Mouse (Mus musculus) lung, postnatal 0 days (tissue): Measurements from ENCODE around the gene Pdzrn3. TPM values are rescaled to one million over a fixed set of nuclear protein-coding genes. Genes with fewer than 3 reads are reported as not detected.
A peak's percentile ranks its signal among the peaks of the same experiment; 100 is the strongest.

Experiments
- ATAC-seq: fragments of 200-750 bp; cut with Nextera tagmentation; 2 replicates; pipeline ENCODE4 v1.8.0; 2017; ENCODE audit warnings: moderate library complexity
- DNase-seq: peaks from one replicate; pipeline ENCODE4 v3.0.0-alpha.2; 2016; ENCODE audit warnings: low spot score
- H3K27ac ChIP-seq: fragments of 300-500 bp; sonication (generic); 2 replicates; pipeline ENCODE4 v1.5.1; 2014; ENCODE audit warnings: antibody characterized with exemption, mild to moderate bottlenecking, low read length, mixed read lengths
- H3K27me3 ChIP-seq: fragments of 300-500 bp; sonication (generic); replicated peaks from 2 replicates; pipeline ENCODE4 v1.6.1; 2014; ENCODE audit warnings: low read length, mixed read lengths; ENCODE audit not compliant: insufficient read depth
- H3K36me3 ChIP-seq: fragments of 300-500 bp; sonication (generic); 2 replicates; pipeline ENCODE4 v1.6.1; 2014; ENCODE audit warnings: low read length, mixed read lengths; ENCODE audit not compliant: insufficient read depth
- H3K4me1 ChIP-seq: fragments of 300-500 bp; sonication (generic); 2 replicates; pipeline ENCODE4 v1.6.1; 2014; ENCODE audit warnings: antibody characterized with exemption, low read depth, low read length, mixed read lengths; ENCODE audit not compliant: insufficient read depth
- H3K4me2 ChIP-seq: fragments of 300-500 bp; sonication (generic); replicated peaks from 2 replicates; pipeline ENCODE4 v1.6.1; 2014; ENCODE audit warnings: low read depth, mild to moderate bottlenecking, low read length, moderate library complexity, mixed read lengths
- H3K4me3 ChIP-seq: fragments of 300-500 bp; sonication (generic); 2 replicates; pipeline ENCODE4 v1.5.1; 2014; ENCODE audit warnings: low read depth, low read length
- H3K9ac ChIP-seq: fragments of 300-500 bp; sonication (generic); replicated peaks from 2 replicates; pipeline ENCODE4 v1.6.1; 2014; ENCODE audit warnings: low read depth, mild to moderate bottlenecking
- H3K9me3 ChIP-seq: fragments of 300-500 bp; sonication (generic); 2 replicates; pipeline ENCODE4 v1.6.1; 2016; ENCODE audit warnings: low read length, mixed read lengths
- CTCF ChIP-seq: IDR thresholded peaks from 2 replicates; pipeline ENCODE4 v1.5.1; 2016; ENCODE audit warnings: antibody characterized with exemption, mild to moderate bottlenecking
- EP300 ChIP-seq: IDR thresholded peaks from 2 replicates; pipeline ENCODE4 v1.6.1; 2016; ENCODE audit warnings: antibody characterized with exemption, mild to moderate bottlenecking, control low read depth
- WGBS: fragments of 180-500 bp; shearing (Covaris S2); extraction: QIAGEN DNeasy Blood & Tissue Kit; methylation state at CpG from one replicate; pipeline ENCODE4 v1.1.7; 2014; 5-methylcytosine and 5-hydroxymethylcytosine counted together
- polyA plus RNA-seq: library from polyadenylated mRNA; unstranded; fragments of >200 nt; fragmentation: Nextera tagmentation; extraction: Ambion mirVana; gene quantifications from 2 replicates; pipeline ENCODE4 v1.2.1, GENCODE M21; 2015

Gene Pdzrn3
- polyA plus RNA-seq, 1 experiment from 2014 or later, result 7.4 TPM

- TF ChIP-seq CTCF (peak; percentile 86), EP300 (no peak)
- H3K27ac ChIP-seq, result no peak overlapping the region
- DNase-seq, result peak; percentile 70
- no peaks in the 10 kb centered on the region for H3K36me3 ChIP-seq
- H3K9me3 ChIP-seq, result no peaks in the 10 kb centered on the region
- WGBS, result 12% methylated on average over 5 of the region's 5 CpGs
- no peak for ATAC-seq
- no peaks in the 10 kb centered on the region for H3K27me3 ChIP-seq
- H3K4me3 ChIP-seq, result no peak overlapping the region
- H3K4me2 ChIP-seq, result no peak overlapping the region
- H3K4me1 ChIP-seq, result no peaks in the 10 kb centered on the region
- no peak overlapping the region for H3K9ac ChIP-seq
Measured at GRCm38 (mm10) chr6:101197642-101198041, 180.1 kb downstream of the Pdzrn3 start.

GRCm38 (mm10) chr6:101195891-101196290 lies 181.8 kb downstream of the Pdzrn3 start:
- H3K4me1 ChIP-seq, result no peaks in the 10 kb centered on the region
- H3K4me2 ChIP-seq, result no peak overlapping the region
- no peak overlapping the region for H3K27ac ChIP-seq
- H3K9me3 ChIP-seq, result no peaks in the 10 kb centered on the region
- no peak overlapping the region for H3K9ac ChIP-seq
- no peaks in the 10 kb centered on the region for H3K27me3 ChIP-seq
- ATAC-seq, result no peak
- DNase-seq, result no peak
- TF ChIP-seq CTCF, result no peak
- TF ChIP-seq EP300, result no peak
- no peak overlapping the region for H3K4me3 ChIP-seq
- WGBS, result 64% methylated on average over 5 of the region's 5 CpGs
- no peaks in the 10 kb centered on the region for H3K36me3 ChIP-seq

GRCm38 (mm10) chr6:101194386-101194925 lies 183.2 kb downstream of the Pdzrn3 start:
- no peak overlapping the region for H3K9ac ChIP-seq
- no peak overlapping the region for H3K27ac ChIP-seq
- H3K36me3 ChIP-seq, result no peaks in the 10 kb centered on the region
- no peak overlapping the region for H3K4me2 ChIP-seq
- no peaks in the 10 kb centered on the region for H3K9me3 ChIP-seq
- ATAC-seq, result no peak
- H3K4me3 ChIP-seq, result no peak overlapping the region
- TF ChIP-seq EP300 (no peak), CTCF (no peak)
- 34% methylated on average over 8 of the region's 8 CpGs for WGBS
- no peaks in the 10 kb centered on the region for H3K27me3 ChIP-seq
- DNase-seq, result no peak
- no peaks in the 10 kb centered on the region for H3K4me1 ChIP-seq

- Histone ChIP-seq H3K4me2 (no peak overlapping the region), H3K4me1 (no peaks in the 10 kb centered on the region), H3K4me3 (no peak overlapping the region), H3K9me3 (no peaks in the 10 kb centered on the region), H3K36me3 (no peaks in the 10 kb centered on the region), H3K27ac (no peak overlapping the region), H3K27me3 (no peaks in the 10 kb centered on the region), H3K9ac (no peak overlapping the region)
- 87% methylated on average over 5 of the region's 5 CpGs for WGBS
- TF ChIP-seq EP300 (no peak), CTCF (no peak)
- ATAC-seq (no peak), DNase-seq (no peak)
Measured at GRCm38 (mm10) chr6:101191576-101191975, 186.1 kb downstream of the Pdzrn3 start.

- Histone ChIP-seq H3K4me2 (no peak overlapping the region), H3K36me3 (no peaks in the 10 kb centered on the region), H3K9me3 (no peaks in the 10 kb centered on the region), H3K4me1 (no peaks in the 10 kb centered on the region), H3K4me3 (no peak overlapping the region), H3K27ac (no peak overlapping the region), H3K27me3 (no peaks in the 10 kb centered on the region), H3K9ac (no peak overlapping the region)
- DNase-seq (no peak), ATAC-seq (no peak)
- WGBS, result 84% methylated on average over 6 of the region's 6 CpGs
- TF ChIP-seq CTCF, result no peak
- TF ChIP-seq EP300, result no peak
Measured at GRCm38 (mm10) chr6:101187322-101187721, 190.4 kb downstream of the Pdzrn3 start.

- Histone ChIP-seq H3K4me3 (no peak overlapping the region), H3K27ac (no peak overlapping the region), H3K9me3 (no peaks in the 10 kb centered on the region), H3K4me2 (no peak overlapping the region), H3K4me1 (no peaks in the 10 kb centered on the region), H3K36me3 (no peaks in the 10 kb centered on the region), H3K9ac (no peak overlapping the region), H3K27me3 (no peaks in the 10 kb centered on the region)
- ATAC-seq (no peak), DNase-seq (no peak)
- WGBS, result 64% methylated on average over 3 of the region's 3 CpGs
- TF ChIP-seq EP300 (no peak), CTCF (no peak)
Measured at GRCm38 (mm10) chr6:101186887-101187286, 190.8 kb downstream of the Pdzrn3 start.
